Mouse (Mus musculus): ENCODE results near the gene Coq10a. TPM values are rescaled to one million over a fixed set of nuclear protein-coding genes. Genes with fewer than 3 reads are reported as not detected.

Gene Coq10a
- total and polyA plus RNA-seq, 3 experiments: 44.2 to 77.1 (median 72.2) TPM

DNA sequence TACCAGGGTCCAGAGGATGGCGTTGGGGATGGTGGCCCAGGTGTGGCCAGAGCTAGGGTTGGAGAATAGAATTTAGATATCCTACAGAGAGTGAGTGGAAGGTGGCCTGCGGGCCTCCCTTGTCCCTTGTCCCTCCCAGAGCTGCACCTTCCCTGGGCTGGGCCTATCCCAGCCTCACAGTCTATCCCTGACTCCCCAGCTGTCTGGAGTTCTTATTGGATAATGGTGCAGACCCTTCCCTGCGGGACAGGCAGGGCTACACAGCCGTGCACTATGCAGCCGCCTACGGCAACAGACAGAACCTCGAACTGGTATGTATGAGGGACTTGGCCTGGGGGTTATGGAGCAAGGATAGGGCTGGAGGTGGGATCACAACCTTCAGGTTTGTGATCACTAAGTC is 17.1 kb upstream of the Coq10a start:
- no peak for DNase-seq

DNA sequence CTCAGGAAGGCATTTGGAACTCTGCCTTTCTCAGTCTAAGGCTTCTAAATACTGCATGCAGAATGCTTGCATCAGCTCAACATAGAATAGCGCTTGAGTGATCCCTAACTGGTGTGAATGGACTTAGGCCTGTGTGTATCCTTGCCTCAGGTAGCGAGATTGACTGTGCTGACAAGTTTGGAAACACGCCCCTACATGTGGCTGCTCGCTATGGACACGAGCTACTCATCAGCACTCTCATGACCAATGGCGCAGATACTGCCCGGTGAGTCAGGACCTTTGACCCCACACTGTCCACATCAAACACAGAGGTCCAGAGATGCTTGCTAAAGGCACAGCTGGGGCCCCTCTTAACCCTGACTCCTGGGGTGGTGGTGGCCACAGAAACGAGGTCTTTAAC is 13.7 kb upstream of the Coq10a start:
- DNase-seq: no peak

DNA sequence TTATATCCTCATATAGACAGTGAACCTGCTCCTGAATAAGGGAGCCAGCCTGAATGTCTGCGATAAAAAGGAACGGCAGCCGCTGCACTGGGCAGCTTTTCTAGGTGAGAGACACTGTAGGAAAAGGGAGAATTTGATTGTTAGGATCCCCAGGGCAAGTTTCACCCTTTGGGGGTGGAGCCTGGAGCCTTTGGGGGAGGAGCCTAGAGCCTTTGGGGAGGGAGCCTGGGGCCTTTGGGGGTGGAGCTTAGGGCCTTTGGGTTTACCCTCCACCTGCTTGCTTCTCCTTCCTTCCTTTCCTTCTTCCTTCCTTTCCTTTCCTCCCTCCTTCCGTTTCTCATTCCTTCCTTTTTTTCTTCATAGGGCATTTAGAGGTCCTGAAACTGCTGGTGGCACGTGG is 11.8 kb upstream of the Coq10a start:
- DNase-seq: no peak

DNA sequence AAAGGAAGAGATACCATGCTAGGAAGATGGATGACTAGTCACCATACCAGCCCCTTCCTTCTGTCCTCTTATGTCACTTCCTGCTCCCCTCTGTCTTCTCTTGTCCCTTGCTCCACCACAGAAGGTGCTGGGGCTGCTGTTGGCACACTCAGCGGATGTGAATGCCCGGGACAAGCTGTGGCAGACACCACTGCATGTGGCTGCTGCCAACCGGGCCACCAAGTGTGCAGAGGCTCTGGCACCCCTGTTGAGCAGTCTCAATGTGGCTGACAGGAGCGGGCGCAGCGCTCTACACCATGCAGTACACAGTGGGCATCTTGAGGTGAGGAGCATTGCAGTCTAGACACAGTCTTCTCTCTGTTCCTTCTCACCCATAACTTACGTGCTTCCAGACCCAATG is 10.5 kb upstream of the Coq10a start:
- no peak for DNase-seq

DNA sequence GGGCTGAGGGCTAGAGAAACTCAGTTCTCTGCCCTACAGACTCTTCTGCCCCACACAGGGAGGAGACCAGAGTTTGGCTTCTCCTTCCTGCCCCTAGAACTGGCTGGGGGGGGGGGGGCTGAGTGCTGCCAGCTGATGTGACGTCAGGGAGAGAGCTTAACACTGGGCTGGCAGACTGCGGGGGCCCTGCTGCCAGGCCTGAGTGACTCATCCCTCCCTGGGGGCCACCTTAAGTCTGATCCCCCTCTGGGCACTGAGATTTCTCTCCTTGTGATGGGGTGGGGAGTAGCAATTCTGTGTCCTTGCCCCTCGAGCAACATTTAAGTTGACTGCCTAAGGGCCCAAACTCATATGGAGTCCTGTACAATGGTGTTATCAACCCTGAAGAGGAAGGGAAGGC is 9.7 kb upstream of the Coq10a start:
- DNase-seq: peak; percentile 65

DNA sequence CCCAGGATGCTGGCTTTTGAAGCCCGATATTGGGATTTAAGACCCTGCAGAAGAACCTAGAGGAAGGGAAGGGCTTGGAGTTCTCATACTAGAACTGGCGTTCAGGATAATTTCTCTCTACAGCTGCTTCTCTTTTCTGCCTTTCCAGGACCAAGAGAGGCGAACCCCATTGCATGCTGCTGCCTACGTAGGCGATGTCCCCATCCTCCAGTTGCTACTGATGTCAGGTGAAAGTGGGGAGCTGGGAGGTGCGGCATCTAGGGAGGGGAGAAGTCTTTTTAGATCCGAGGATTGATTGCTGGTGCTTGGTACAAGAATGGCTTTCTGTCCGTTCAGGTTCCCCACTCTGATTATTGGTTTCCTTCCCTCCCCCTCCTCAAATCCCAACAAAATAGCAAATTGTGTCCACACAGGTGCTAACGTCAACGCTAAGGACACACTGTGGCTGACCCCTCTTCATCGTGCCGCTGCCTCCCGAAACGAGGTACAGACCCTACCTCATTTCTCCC is 9.2 kb upstream of the Coq10a start:
- DNase-seq: no peak

DNA sequence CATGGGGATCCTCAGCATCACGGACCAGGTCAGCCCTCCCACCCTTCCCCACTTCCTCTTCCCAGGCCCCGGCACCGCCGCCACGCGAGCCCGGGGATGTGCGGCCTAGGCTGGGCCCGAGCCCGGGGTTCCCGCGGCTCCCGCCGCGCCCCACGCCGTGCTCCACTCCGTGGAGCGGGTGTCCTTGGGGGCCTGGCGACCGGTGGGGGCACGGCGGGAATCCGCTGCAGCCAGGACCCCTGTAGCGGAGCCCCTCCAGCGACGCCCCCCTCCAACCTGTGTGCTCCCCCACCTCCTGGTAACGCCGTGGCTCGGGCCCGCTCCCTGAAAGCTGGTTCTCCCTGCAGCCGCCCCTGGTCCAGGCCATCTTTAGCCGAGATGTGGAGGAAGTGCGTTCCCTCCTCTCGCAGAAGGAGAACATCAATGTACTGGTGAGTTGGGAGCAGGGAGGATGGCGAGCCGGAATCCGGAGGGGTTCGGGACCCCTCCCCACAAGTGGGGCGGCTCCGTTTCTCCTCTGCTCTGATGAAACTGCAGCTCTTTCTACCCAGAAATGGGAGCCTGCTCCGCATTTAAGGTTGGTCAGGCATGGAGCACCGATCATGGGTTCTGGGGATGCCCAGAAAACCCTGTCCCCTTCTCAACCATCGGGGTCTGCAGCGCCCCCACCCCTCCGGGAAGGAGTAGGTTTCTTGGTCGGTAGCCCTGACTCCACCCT is 8.6 kb upstream of the Coq10a start:
- no peak for DNase-seq

DNA sequence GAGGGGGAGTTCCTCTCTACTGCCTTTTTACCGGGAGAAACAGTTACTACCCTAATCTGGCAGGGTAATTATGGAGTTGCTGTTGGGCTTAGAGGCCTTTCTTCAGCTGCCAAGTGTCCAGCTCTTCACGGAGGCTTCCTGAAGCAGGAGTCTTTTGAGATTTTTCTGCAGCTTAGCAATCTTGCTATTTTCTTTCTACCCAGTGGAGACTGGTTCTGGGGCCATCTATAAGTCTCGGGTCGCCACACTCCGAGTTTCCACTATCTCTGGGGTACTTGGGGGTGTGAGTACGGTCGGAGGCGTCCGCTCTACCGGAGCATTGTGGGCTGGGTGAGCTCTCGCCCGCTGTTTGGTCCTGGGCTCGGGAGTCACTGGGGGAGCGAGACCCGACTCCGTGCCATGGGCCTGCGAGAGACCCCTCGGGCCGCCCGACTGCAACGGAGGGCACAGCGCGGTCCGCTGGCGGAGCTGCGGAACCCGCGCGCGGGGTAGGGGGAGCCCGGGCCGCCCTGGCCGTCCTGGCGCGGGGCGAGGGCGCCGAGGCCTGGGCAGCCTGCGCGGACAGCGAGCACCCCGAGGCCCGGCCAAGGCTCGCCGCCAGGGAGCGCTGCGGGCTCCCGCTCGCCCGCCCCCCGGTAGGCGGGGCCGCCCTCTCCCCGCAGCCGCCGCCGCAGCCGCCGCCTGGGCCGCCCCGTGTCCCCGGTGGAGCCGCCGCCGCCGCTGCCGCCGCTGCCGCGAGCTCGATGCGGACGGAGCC is 7.8 kb upstream of the Coq10a start, which contains the start of gene Ankrd52:
TSS of gene Ankrd52 (plus strand) at position 661 of the 757 bp plus-strand sequence.
- peak; percentile 94 for DNase-seq

DNA sequence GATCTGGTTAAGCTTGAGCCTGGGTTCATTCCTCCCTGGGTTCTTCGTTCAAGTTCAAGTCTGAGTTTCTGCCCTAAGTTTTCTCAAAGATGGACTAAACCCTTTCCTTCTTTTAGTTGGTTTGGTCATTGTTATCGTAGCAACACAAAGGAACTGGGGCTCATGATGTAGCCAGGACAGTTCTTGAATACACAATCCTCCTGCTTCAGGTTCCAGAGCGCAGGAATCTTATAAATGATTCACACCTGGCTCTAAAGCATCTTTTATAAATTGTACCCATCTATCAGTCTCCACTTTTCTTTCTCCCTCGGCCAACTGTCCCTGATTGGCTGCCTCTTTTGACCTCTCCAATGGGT is 7.3 kb upstream of the Coq10a start:
- no peak for DNase-seq

DNA sequence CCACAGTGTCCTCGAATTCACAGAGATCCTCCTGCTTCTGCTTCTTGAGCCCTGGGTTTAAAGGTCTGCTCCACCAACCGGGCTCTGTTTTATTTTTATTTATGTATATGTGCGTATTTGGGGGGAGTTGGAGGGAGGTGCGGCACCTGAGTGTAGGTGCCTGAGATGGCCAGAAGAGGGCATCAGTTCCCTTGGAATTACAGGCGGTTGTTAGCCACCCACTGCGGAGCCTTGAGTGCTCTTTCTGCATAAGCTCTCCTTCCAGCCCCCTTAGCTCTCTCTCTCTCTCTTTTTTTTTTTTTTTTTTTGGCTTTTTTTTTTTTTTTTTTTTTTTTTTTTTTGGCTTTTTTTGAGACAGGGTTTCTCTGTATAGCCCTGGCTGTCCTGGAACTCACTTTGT is 5.6 kb upstream of the Coq10a start:
- no peak for DNase-seq

DNA sequence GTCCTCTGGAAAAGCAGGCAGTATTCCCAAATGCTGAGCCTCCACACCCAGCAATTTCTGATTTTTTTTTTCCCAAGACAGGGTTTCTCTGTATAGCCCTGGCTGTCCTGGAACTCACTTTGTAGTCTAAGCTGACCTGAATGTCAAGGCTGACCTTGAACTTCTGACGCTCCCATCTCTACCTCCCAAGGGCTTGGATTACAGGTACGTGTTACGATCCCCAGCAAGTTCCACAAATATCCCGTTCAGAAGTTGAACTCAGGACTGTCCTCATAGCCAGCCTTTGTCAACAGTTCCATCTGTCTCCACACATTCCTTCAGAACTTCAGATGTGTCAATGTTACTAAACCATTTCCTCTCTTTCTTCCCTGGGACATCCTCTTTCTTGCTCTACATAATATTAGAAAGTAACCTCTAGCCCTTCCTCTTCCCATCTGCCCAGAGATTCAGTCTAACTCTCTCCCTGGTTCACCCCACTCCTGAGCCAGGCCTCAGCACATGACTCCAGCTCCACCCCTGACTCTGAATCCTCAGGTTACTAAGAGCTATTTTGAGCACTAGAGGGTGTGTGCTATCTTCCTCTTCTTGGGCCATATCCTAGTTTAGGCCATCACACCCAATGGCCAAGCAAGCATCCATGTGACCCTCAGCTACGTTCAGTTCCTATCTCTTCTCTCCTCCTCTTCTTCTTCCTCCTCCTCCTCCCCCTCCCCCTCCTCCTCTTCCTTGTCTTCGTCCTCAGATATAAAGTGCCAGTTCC is 4.4 kb upstream of the Coq10a start:
- no peak for DNase-seq

DNA sequence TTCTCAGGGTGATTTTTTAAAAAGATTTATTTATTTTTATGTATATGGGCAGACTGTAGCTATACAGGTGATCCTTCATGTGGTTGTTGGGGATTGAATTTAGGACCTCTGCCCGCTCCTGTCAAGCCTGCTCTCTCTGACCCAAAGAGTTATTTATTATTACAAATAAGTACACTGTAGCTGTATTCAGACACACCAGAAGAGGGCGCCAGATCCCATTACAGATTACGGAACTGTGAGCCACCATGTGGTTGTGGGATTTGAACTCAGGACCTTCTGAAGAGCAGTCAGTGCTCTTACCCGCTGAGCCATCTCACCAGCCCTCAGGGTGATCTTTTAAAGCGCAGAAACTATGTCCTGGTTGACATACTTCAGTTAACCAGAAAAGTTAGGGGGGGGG is 3.3 kb upstream of the Coq10a start:
- DNase-seq: no peak

DNA sequence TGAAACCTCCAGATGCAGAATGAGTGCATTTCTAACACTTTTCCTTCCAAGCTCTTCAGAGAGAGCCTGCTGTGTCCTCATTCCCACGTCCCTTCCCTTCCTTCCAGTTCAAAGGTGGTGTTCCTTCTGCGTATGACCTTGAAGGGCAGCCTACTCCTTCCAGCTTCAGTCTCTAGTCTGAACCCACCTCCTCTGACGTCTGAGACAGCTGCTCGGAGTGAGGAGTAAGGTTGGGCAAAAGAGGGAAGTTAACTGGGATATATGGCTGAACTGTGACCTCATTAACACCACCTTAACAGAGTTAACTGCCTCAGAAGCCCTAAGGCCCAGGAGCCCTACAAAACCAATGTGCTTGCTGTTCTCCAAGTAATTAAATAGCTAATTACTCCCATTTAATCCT is 1.8 kb upstream of the Coq10a start:
- no peak for DNase-seq

DNA sequence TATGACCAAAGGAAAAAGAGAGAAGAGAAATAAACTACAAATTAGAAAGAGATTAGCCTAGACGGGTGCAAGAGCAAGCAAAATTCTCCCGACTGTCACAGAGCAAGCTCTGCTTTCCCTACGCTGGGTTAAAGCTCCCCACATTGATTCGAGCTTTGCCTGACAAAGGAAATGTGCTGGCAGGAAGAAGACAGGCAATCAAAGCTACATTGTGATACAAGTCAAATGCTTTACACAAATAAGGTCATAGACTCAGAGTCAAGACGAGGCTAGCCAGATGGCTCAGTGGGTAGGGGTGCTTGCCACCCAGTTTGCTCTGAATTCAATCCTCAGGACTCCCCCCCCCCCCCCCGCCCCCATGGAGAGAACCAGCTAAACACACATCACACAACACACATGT is 1.2 kb upstream of the Coq10a start:
- no peak for DNase-seq

DNA sequence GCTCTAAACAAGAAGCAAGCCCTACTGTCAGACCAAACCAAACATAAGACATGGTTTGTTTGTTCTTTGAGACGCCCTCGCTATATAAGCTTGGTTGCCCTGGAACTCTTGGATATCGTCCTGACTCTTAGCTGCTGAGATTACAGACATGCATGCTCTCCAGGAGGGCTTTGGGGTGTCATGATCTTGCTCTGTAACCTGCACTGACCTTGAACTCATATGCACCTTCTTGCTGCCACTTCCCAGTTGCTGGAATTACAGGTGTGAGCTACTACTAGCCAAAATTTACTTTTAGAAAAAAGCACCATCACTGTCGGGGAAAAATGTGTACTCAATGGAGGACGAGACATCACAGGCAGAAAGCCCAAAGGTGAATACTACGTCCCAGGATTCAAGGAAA is 802 bp upstream of the Coq10a start:
- DNase-seq: no peak

DNA sequence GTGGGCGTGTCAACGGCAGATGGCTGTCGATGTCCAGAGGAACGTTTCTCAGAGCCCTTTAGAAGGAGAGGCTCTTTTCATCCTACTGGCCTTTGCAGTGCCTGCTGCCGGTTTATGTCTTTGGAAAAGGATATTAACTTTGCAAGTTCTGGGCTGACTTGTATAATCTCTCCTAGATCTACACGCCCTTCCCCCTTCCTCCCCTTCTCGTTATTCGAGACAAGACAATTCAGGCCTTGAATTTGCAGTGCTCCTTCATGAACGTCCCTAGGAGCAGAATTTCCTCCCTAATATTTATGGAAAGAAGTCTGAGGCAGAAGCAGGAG is 384 bp upstream of the Coq10a start:
- DNase-seq: no peak

DNA sequence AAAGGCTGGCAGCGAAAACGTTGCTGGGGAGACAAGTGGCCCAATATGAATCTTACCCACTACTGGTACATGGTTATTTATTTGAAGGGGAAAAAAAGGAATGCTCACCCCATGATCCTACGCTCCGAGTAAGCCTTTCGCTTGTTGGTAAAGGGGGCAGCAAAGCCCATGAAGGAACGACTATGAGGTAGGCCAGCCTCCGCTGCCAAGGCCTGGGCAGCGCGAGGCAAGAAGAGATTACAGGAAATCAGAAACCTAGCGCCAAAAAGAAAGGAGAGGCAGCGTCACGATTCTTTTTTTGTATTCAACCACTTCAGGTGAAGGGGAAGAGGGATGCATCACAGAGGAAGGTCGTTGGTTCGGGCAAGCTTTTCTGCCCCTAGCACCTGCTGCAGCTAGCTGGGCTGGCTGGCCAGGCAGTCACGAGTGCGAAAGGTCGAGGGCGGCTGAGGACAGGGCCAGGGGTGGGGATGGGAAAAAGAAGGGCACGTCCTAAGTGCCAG is 847 bp downstream of the Coq10a start:
- no peak for DNase-seq

DNA sequence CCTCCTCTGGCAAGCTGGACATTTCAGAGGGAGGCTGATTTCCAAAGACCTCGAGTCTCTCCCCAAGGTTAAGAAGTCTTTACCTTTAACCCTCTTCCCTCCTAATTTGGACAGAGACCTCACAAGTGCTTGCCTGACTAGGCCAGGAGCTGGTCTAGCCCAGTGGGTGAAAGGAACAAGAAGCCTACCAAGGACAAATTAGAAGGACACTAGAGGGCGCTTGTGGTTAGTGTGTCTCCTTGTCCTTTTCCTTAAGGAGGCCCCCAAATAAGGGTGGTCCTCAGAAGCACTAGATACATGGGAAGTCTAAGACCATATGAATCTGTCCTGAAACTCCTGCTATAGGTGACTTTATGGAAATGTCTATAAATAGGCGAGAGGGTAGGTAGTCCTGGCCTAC is 6.2 kb downstream of the Coq10a start:
- DNase-seq: peak; percentile 62

DNA sequence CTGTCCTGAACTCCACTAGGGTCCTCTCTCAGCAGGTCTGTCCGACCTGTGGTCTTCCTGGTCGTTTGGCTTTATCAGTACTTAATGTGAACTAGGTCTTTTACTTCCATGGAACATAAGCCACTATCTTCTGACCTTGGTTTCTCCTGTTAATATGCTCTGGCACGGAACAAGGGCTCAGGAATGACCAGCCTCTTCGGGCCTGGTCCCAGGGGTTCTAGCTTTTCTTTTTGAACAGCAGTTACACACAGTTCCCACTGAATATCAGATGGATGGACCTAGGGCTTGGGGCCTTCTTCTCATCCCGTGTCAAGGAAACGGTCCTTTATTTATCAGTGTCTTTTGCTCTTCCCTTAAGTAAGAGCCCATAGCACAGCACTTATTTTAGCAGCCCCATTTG is 7.0 kb downstream of the Coq10a start:
- no peak for DNase-seq

DNA sequence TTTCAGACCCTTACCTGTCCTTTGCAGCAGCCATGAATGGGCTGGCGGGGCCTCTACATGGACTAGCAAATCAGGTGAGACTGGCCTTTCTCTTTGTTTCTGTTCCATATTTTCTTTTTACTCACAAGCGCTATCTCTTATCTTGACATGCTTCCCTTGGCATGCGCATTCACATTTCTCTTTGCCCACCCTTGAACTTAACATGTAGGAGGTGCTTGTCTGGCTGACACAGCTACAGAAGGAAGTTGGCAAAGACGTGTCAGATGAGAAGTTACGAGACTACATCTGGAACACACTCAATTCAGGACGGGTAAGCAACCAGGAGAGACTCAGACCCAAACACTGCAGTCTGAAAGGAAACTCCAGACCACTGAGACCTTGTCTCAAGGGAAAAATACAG is 9.6 kb downstream of the Coq10a start:
- DNase-seq: peak; percentile 76

DNA sequence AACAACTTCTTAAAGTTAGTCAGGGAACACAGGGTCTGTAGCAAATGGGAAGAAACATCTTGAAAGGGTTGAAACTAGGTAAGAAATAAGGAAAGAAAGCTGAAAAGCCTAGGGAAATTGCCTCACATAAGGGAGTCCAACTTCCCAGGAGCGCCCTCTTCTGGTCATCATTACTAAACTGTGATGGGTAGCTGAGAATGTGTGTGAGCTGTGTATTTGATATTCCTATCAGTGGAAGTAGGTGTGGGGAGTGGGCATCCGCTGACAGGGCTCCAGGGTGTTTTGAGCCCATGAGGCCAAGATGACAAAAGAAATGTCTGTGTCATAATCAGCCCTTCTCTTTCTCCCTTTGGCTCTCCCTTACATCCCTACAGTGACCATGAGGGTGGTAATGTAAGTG is 10.0 kb downstream of the Coq10a start:
- DNase-seq: peak; percentile 69

DNA sequence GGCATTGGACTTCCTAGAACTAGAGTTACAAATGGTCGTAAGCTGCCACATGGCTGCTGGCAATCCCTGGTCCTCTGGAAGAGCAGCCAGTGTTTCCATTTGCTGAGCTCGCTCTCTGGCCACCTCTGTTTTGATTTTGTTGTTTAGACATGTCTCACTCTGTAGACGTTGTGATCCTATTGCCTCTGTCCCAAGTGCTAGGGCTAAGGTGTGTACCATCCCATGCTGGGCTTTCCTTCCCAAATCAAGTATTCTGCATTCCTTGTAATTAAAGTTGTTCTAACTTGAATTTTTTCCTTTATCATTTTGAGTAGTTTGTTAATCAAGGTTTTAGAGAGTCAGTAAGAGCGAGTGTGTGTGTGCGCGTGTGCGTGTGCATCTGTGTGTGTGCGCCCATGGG is 21.3 kb downstream of the Coq10a start:
- no peak for DNase-seq

Data from adrenal gland, adult 2 months (tissue).